Mouse (Mus musculus): ENCODE measurements at regions not wholly inside any gene's neighbourhood (a gene's known extent, or its start where the extent isn't known, plus 50 kb on each side); places are given as distances from the start of the nearest gene placed in this dataset.

- peaks cover 12% of the 10 kb centered on the region; the same call in 1 of the 2 replicates for H3K27me3 ChIP-seq
- H3K4me3 ChIP-seq (replicated peaks): no peak overlapping the region
- peaks cover 8% of the 10 kb centered on the region for H3K4me1 ChIP-seq
- H3K4me2 ChIP-seq: no peak overlapping the region
- no peaks in the 10 kb centered on the region for H3K36me3 ChIP-seq (replicated peaks)
- 82% methylated on average over 6 of the region's 6 CpGs for WGBS
- no peak overlapping the region for H3K9ac ChIP-seq
- no peak for ATAC-seq (ENCODE audit: low FRiP score)
- no peak overlapping the region for H3K27ac ChIP-seq
- no peaks in the 10 kb centered on the region for H3K9me3 ChIP-seq
Measured at GRCm38 (mm10) chr14:105805762-105806161, 90.9 kb downstream of the Spry2 start.

GRCm38 (mm10) chr14:105805362-105805761, 91.3 kb downstream of the Spry2 start:
- Histone ChIP-seq H3K27ac (no peak overlapping the region), H3K9me3 (no peaks in the 10 kb centered on the region), H3K4me2 (no peak overlapping the region), H3K36me3 (replicated peaks) (no peaks in the 10 kb centered on the region), H3K9ac (no peak overlapping the region), H3K4me1 (peaks cover 8% of the 10 kb centered on the region), H3K27me3 (peaks cover 12% of the 10 kb centered on the region; the same call in 1 of the 2 replicates), H3K4me3 (replicated peaks) (no peak overlapping the region)
- ATAC-seq (ENCODE audit: low FRiP score): no peak
- WGBS: 78% methylated on average over 5 of the region's 5 CpGs

GRCm38 (mm10) chr14:105804761-105805160, 91.9 kb downstream of the Spry2 start:
- Histone ChIP-seq H3K27me3 (peaks cover 12% of the 10 kb centered on the region; the same call in 1 of the 2 replicates), H3K36me3 (replicated peaks) (no peaks in the 10 kb centered on the region), H3K9ac (no peak overlapping the region), H3K27ac (no peak overlapping the region), H3K4me1 (peaks cover 8% of the 10 kb centered on the region), H3K4me2 (no peak overlapping the region), H3K9me3 (no peaks in the 10 kb centered on the region), H3K4me3 (replicated peaks) (no peak overlapping the region)
- no peak for ATAC-seq (ENCODE audit: low FRiP score)
- 81% methylated on average over 5 of the region's 5 CpGs for WGBS

GRCm38 (mm10) chr14:105803281-105803680, 93.3 kb downstream of the Spry2 start:
- Histone ChIP-seq H3K27me3 (peaks cover 12% of the 10 kb centered on the region; the same call in 1 of the 2 replicates), H3K9ac (no peak overlapping the region), H3K4me1 (peaks cover 8% of the 10 kb centered on the region), H3K4me2 (peak overlapping the region; percentile 33; the same call in 1 of the 2 replicates), H3K36me3 (replicated peaks) (no peaks in the 10 kb centered on the region), H3K9me3 (no peaks in the 10 kb centered on the region), H3K27ac (no peak overlapping the region), H3K4me3 (replicated peaks) (no peak overlapping the region)
- 44% methylated on average over 7 of the region's 7 CpGs for WGBS
- no peak for ATAC-seq (ENCODE audit: low FRiP score)

- no peaks in the 10 kb centered on the region for H3K9me3 ChIP-seq
- no peak overlapping the region for H3K4me3 ChIP-seq (replicated peaks)
- no peaks in the 10 kb centered on the region for H3K36me3 ChIP-seq (replicated peaks)
- 18% methylated on average over 18 of the region's 18 CpGs for WGBS
- H3K27me3 ChIP-seq: peaks cover 12% of the 10 kb centered on the region; the same call in 1 of the 2 replicates
- ATAC-seq (ENCODE audit: low FRiP score): no peak
- peaks cover 8% of the 10 kb centered on the region for H3K4me1 ChIP-seq
- no peak overlapping the region for H3K27ac ChIP-seq
- H3K4me2 ChIP-seq: peak overlapping the region; percentile 33
- H3K9ac ChIP-seq: peak overlapping the region; percentile 17; the same call in 1 of the 2 replicates
Measured at GRCm38 (mm10) chr14:105802529-105803280, 93.9 kb downstream of the Spry2 start.

GRCm38 (mm10) chr14:105800142-105800925, 96.3 kb downstream of the Spry2 start:
- WGBS: 67% methylated on average over 13 of the region's 13 CpGs
- ATAC-seq (ENCODE audit: low FRiP score): no peak
- no peaks in the 10 kb centered on the region for H3K9me3 ChIP-seq
- no peak overlapping the region for H3K4me2 ChIP-seq
- peaks cover 12% of the 10 kb centered on the region; the same call in 1 of the 2 replicates for H3K27me3 ChIP-seq
- no peak overlapping the region for H3K9ac ChIP-seq
- no peaks in the 10 kb centered on the region for H3K36me3 ChIP-seq (replicated peaks)
- peaks cover 8% of the 10 kb centered on the region for H3K4me1 ChIP-seq
- no peak overlapping the region for H3K4me3 ChIP-seq (replicated peaks)
- H3K27ac ChIP-seq: no peak overlapping the region

GRCm38 (mm10) chr14:105799401-105799861, 97.2 kb downstream of the Spry2 start:
- Histone ChIP-seq H3K36me3 (replicated peaks) (no peaks in the 10 kb centered on the region), H3K4me3 (replicated peaks) (no peak overlapping the region), H3K27ac (no peak overlapping the region), H3K4me1 (peaks cover 8% of the 10 kb centered on the region), H3K27me3 (peaks cover 12% of the 10 kb centered on the region; the same call in 1 of the 2 replicates), H3K9ac (no peak overlapping the region), H3K9me3 (no peaks in the 10 kb centered on the region), H3K4me2 (no peak overlapping the region)
- peak; percentile 17; the same call in 1 of the 2 replicates for ATAC-seq (ENCODE audit: low FRiP score)
- 31% methylated on average over 3 of the region's 3 CpGs for WGBS

- WGBS: 79% methylated on average over 4 of the region's 4 CpGs
- Histone ChIP-seq H3K27ac (no peak overlapping the region), H3K4me3 (replicated peaks) (no peak overlapping the region), H3K4me1 (no peaks in the 10 kb centered on the region), H3K9me3 (no peaks in the 10 kb centered on the region), H3K36me3 (replicated peaks) (no peaks in the 10 kb centered on the region), H3K4me2 (no peak overlapping the region), H3K9ac (no peak overlapping the region), H3K27me3 (no peaks in the 10 kb centered on the region)
- no peak for ATAC-seq (ENCODE audit: low FRiP score)
Measured at GRCm38 (mm10) chr14:105793010-105793702, 103.5 kb downstream of the Spry2 start.

GRCm38 (mm10) chr14:105790441-105790840, 106.2 kb downstream of the Spry2 start:
- H3K4me2 ChIP-seq: no peak overlapping the region
- H3K4me3 ChIP-seq (replicated peaks): no peak overlapping the region
- H3K36me3 ChIP-seq (replicated peaks): no peaks in the 10 kb centered on the region
- no peaks in the 10 kb centered on the region for H3K4me1 ChIP-seq
- no peak overlapping the region for H3K27ac ChIP-seq
- 83% methylated on average over 4 of the region's 4 CpGs for WGBS
- H3K9ac ChIP-seq: no peak overlapping the region
- no peaks in the 10 kb centered on the region for H3K27me3 ChIP-seq
- ATAC-seq (ENCODE audit: low FRiP score): no peak
- no peaks in the 10 kb centered on the region for H3K9me3 ChIP-seq

- Histone ChIP-seq H3K4me2 (no peak overlapping the region), H3K27me3 (no peaks in the 10 kb centered on the region), H3K27ac (no peak overlapping the region), H3K36me3 (replicated peaks) (no peaks in the 10 kb centered on the region), H3K9me3 (no peaks in the 10 kb centered on the region), H3K4me1 (no peaks in the 10 kb centered on the region), H3K4me3 (replicated peaks) (no peak overlapping the region), H3K9ac (no peak overlapping the region)
- WGBS: 82% methylated on average over 5 of the region's 5 CpGs
- no peak for ATAC-seq (ENCODE audit: low FRiP score)
Measured at GRCm38 (mm10) chr14:105783428-105783827, 113.2 kb downstream of the Spry2 start.

GRCm38 (mm10) chr14:105779760-105780159, 116.9 kb downstream of the Spry2 start:
- H3K36me3 ChIP-seq (replicated peaks): no peaks in the 10 kb centered on the region
- H3K9me3 ChIP-seq: no peaks in the 10 kb centered on the region
- no peaks in the 10 kb centered on the region for H3K27me3 ChIP-seq
- H3K9ac ChIP-seq: no peak overlapping the region
- no peak overlapping the region for H3K27ac ChIP-seq
- H3K4me2 ChIP-seq: no peak overlapping the region
- no peak overlapping the region for H3K4me3 ChIP-seq (replicated peaks)
- ATAC-seq (ENCODE audit: low FRiP score): no peak
- 80% methylated on average over 3 of the region's 3 CpGs for WGBS
- no peaks in the 10 kb centered on the region for H3K4me1 ChIP-seq

GRCm38 (mm10) chr14:105779349-105779748, 117.3 kb downstream of the Spry2 start:
- WGBS: 76% methylated on average over 4 of the region's 4 CpGs
- Histone ChIP-seq H3K9ac (no peak overlapping the region), H3K4me1 (no peaks in the 10 kb centered on the region), H3K27ac (no peak overlapping the region), H3K4me3 (replicated peaks) (no peak overlapping the region), H3K27me3 (no peaks in the 10 kb centered on the region), H3K36me3 (replicated peaks) (no peaks in the 10 kb centered on the region), H3K4me2 (no peak overlapping the region), H3K9me3 (no peaks in the 10 kb centered on the region)
- ATAC-seq (ENCODE audit: low FRiP score): no peak
